ENCODE assay signal across 10 mouse cellular contexts in genomic region chr9:66249281-66249680, GRCm38 (mm10).
DNase-seq lines count a peak whose midpoint lies in the region; ATAC-seq and TF ChIP-seq lines count a peak whose summit lies in the region.
"Had no signal": no experiment of that assay in that cellular context is flagged by ENCODE, and none has a peak within 500 bp of the region (broad histone marks: within the 10 kb centered on the region; RNA-seq: fewer than 3 reads in every experiment).

No protein-coding gene starts in this region.

- no peak for TF ChIP-seq CTCF in kidney, adult 2 months (conservative IDR thresholded peaks at IDR 0.05; ENCODE audit: insufficient read depth, insufficient read length, low read depth, low read length)

- H3K4me3 ChIP-seq in kidney, adult 2 months (ENCODE audit: insufficient read depth, low read depth, low read length): no peak overlapping the region
- no peak overlapping the region for H3K4me3 ChIP-seq in kidney, embryonic 15.5 days (replicated peaks)
- no peak overlapping the region for H3K4me3 ChIP-seq in brown adipose tissue, adult 24 weeks (ENCODE audit: insufficient read depth, low read depth, low read length)
- H3K4me3 ChIP-seq in lung, embryonic 16.5 days (ENCODE audit: low read length): no peak overlapping the region
- no peak overlapping the region for H3K4me3 ChIP-seq in midbrain, embryonic 13.5 days (replicated peaks)
- H3K4me3 ChIP-seq: hindbrain, embryonic 13.5 days had no signal

- ATAC-seq in kidney, embryonic 15.5 days (replicated peaks; ENCODE audit: low FRiP score): no peak
- ATAC-seq in lung, embryonic 16.5 days (ENCODE audit: low read depth): peak; percentile 86
- ATAC-seq in midbrain, embryonic 13.5 days: no peak

- no peak overlapping the region for H3K9ac ChIP-seq in kidney, embryonic 15.5 days
- no peak overlapping the region for H3K9ac ChIP-seq in lung, embryonic 16.5 days (ENCODE audit: low read length)
- H3K9ac ChIP-seq in midbrain, embryonic 13.5 days (replicated peaks): no peak overlapping the region
- H3K9ac ChIP-seq: hindbrain, embryonic 13.5 days had no signal

- H3K4me1 ChIP-seq in kidney, adult 2 months (ENCODE audit: control insufficient read depth, insufficient read depth, low read length): peaks cover 16% of the 10 kb centered on the region; the same call in 1 of the 2 replicates
- H3K4me1 ChIP-seq in kidney, embryonic 15.5 days: peaks cover 23% of the 10 kb centered on the region
- H3K4me1 ChIP-seq in brown adipose tissue, adult 24 weeks (ENCODE audit: control insufficient read depth, insufficient read depth, insufficient read length, low read length): peaks cover 28% of the 10 kb centered on the region
- H3K4me1 ChIP-seq in lung, embryonic 16.5 days (replicated peaks; ENCODE audit: control insufficient read depth, insufficient read depth, low read length): peaks cover 16% of the 10 kb centered on the region
- H3K4me1 ChIP-seq in midbrain, embryonic 13.5 days (replicated peaks): no peaks in the 10 kb centered on the region
- H3K4me1 ChIP-seq: hindbrain, embryonic 13.5 days had no signal

- WGBS in kidney, adult 2 months: 77% methylated on average over 6 of the region's 6 CpGs
- 74% methylated on average over 6 of the region's 6 CpGs for WGBS in kidney, embryonic 15.5 days
- WGBS in lung, embryonic 16.5 days: 49% methylated on average over 6 of the region's 6 CpGs
- 90% methylated on average over 6 of the region's 6 CpGs for WGBS in midbrain, embryonic 13.5 days

- H3K4me2 ChIP-seq in kidney, embryonic 15.5 days: no peak overlapping the region
- no peak overlapping the region for H3K4me2 ChIP-seq in lung, embryonic 16.5 days (ENCODE audit: low read depth, low read length)
- no peak overlapping the region for H3K4me2 ChIP-seq in midbrain, embryonic 13.5 days (replicated peaks)
- H3K4me2 ChIP-seq: hindbrain, embryonic 13.5 days had no signal

- peak overlapping the region; percentile 19; the same call in 1 of the 2 replicates for H3K27ac ChIP-seq in kidney, adult 2 months (ENCODE audit: insufficient read depth, low read depth, low read length)
- no peak overlapping the region for H3K27ac ChIP-seq in kidney, embryonic 15.5 days
- H3K27ac ChIP-seq in brown adipose tissue, adult 24 weeks (replicated peaks; ENCODE audit: low read depth, low read length): 0 out of 2 replicates have a peak overlapping the region, but pooled peaks have one; percentile 0
- H3K27ac ChIP-seq in lung, embryonic 16.5 days (ENCODE audit: low read length): no peak overlapping the region
- H3K27ac ChIP-seq in midbrain, embryonic 13.5 days: no peak overlapping the region
- H3K27ac ChIP-seq: hindbrain, embryonic 13.5 days; macrophage had no signal

- TF ChIP-seq POLR2A in kidney, adult 2 months (IDR thresholded peaks at IDR 0.05; ENCODE audit: low read depth, low read length): no peak

- no peaks in the 10 kb centered on the region for H3K9me3 ChIP-seq in kidney, embryonic 15.5 days (replicated peaks)
- H3K9me3 ChIP-seq in lung, embryonic 16.5 days (ENCODE audit: control insufficient read depth, low read length): no peaks in the 10 kb centered on the region
- H3K9me3 ChIP-seq in midbrain, embryonic 13.5 days: no peaks in the 10 kb centered on the region
- H3K9me3 ChIP-seq: hindbrain, embryonic 13.5 days had no signal

- DNase-seq in kidney, adult 2 months: peak; percentile 54
- peak; percentile 57 to 76 for DNase-seq in gastrocnemius, adult 8-10 months (ENCODE audit: low spot score in 2 of 2)
- no peak for DNase-seq in spleen, adult 18-20 months
- DNase-seq: thymus, postnatal 25 days had no signal

- no peaks in the 10 kb centered on the region for H3K36me3 ChIP-seq in kidney, adult 2 months (ENCODE audit: control insufficient read depth, insufficient read depth, low read length)
- H3K36me3 ChIP-seq in kidney, embryonic 15.5 days: no peaks in the 10 kb centered on the region
- no peaks in the 10 kb centered on the region for H3K36me3 ChIP-seq in lung, embryonic 16.5 days (ENCODE audit: control insufficient read depth, insufficient read depth, low read length)
- no peaks in the 10 kb centered on the region for H3K36me3 ChIP-seq in midbrain, embryonic 13.5 days
- H3K36me3 ChIP-seq: hindbrain, embryonic 13.5 days had no signal

- H3K27me3 ChIP-seq in kidney, adult 2 months (replicated peaks; ENCODE audit: control insufficient read depth, insufficient read depth, low read length): no peaks in the 10 kb centered on the region
- H3K27me3 ChIP-seq in kidney, embryonic 15.5 days: no peaks in the 10 kb centered on the region
- no peaks in the 10 kb centered on the region for H3K27me3 ChIP-seq in lung, embryonic 16.5 days (ENCODE audit: control insufficient read depth, insufficient read depth, low read depth, low read length)
- H3K27me3 ChIP-seq in midbrain, embryonic 13.5 days: no peaks in the 10 kb centered on the region
- H3K27me3 ChIP-seq: hindbrain, embryonic 13.5 days had no signal

Comparison
In these comparisons a context has a peak if more than half of its experiments do, and no peak if none do; other contexts are left out.
1. H3K27ac ChIP-seq: peak in kidney, adult 2 months (single experiment) and brown adipose tissue, adult 24 weeks (single experiment); none in kidney, embryonic 15.5 days (single experiment), lung, embryonic 16.5 days (single experiment) and midbrain, embryonic 13.5 days (single experiment).
2. DNase-seq: peak in kidney, adult 2 months (single experiment) and gastrocnemius, adult 8-10 months (2 of 2); none in spleen, adult 18-20 months (0 of 2).